Mouse (Mus musculus) liver, adult 2 months (tissue): ENCODE measurements around the gene Apobr.

Experiments
- CTCF ChIP-seq: fragments of 200-500 bp; IDR thresholded peaks from 2 replicates; pipeline ENCODE4 v1.5.1; 2011; ENCODE audit warnings: low read depth, low read length, control low read depth
- POLR2A ChIP-seq: fragments of 200-500 bp; IDR thresholded peaks from 2 replicates; pipeline ENCODE4 v1.6.1; 2011; ENCODE audit warnings: low read length, control low read depth; ENCODE audit not compliant: insufficient read depth; ENCODE audit errors: extremely low read depth

DNA sequence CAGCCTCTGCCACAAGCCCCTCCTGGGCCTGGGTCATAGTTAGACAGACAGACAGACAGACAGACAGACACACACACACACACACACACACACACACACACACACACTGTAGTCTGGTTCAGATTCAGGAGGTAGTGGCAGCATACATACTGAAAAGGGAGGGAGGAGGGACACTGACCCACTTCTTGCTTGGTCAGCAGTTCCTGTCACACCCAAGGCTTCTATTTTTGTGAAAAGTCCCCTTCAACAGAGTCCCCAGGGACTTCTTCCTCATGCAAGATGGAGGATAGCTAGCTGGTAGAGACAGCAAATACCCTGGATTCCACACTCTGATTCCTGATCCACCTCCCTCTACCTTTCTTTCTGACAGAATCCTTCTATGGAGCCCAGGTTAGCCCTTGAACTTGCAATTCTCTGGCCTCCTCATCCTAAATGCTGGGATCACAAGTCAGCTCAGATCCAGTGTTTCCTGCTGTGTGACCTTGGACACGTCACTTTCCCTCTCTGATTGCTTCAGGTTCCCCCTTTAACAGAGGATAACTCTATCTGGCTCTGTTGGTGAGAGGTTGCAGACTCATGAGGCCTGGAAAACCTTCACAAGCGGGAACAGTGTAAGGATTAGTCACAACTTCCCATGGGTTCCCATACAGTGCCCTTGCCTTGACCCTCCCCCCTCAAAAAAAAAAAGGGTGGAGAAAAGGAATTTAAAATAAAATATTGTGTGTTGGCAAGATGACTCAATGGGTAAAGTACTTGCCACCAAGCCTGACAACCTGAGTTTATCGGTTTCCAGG is 41.3 kb downstream of the Apobr start:
- no peak for TF ChIP-seq CTCF
- no peak for TF ChIP-seq POLR2A
